Mouse (Mus musculus) lung, postnatal 0 days (tissue): ENCODE results near the gene Akip1. TPM values are rescaled to one million over a fixed set of nuclear protein-coding genes. Genes with fewer than 3 reads are reported as not detected.

Experiments used
- ATAC-seq: fragments of 200-750 bp; cut with Nextera tagmentation; 2 replicates; pipeline ENCODE4 v1.8.0; 2017; ENCODE audit warnings: moderate library complexity
- DNase-seq: peaks from one replicate; pipeline ENCODE4 v3.0.0-alpha.2; 2016; ENCODE audit warnings: low spot score
- H3K27ac ChIP-seq: fragments of 300-500 bp; sonication (generic); 2 replicates; pipeline ENCODE4 v1.5.1; 2014; ENCODE audit warnings: antibody characterized with exemption, mild to moderate bottlenecking, low read length, mixed read lengths
- H3K27me3 ChIP-seq: fragments of 300-500 bp; sonication (generic); replicated peaks from 2 replicates; pipeline ENCODE4 v1.6.1; 2014; ENCODE audit warnings: low read length, mixed read lengths; ENCODE audit not compliant: insufficient read depth
- H3K36me3 ChIP-seq: fragments of 300-500 bp; sonication (generic); 2 replicates; pipeline ENCODE4 v1.6.1; 2014; ENCODE audit warnings: low read length, mixed read lengths; ENCODE audit not compliant: insufficient read depth
- H3K4me1 ChIP-seq: fragments of 300-500 bp; sonication (generic); 2 replicates; pipeline ENCODE4 v1.6.1; 2014; ENCODE audit warnings: antibody characterized with exemption, low read depth, low read length, mixed read lengths; ENCODE audit not compliant: insufficient read depth
- H3K4me2 ChIP-seq: fragments of 300-500 bp; sonication (generic); replicated peaks from 2 replicates; pipeline ENCODE4 v1.6.1; 2014; ENCODE audit warnings: low read depth, mild to moderate bottlenecking, low read length, moderate library complexity, mixed read lengths
- H3K4me3 ChIP-seq: fragments of 300-500 bp; sonication (generic); 2 replicates; pipeline ENCODE4 v1.5.1; 2014; ENCODE audit warnings: low read depth, low read length
- H3K9ac ChIP-seq: fragments of 300-500 bp; sonication (generic); replicated peaks from 2 replicates; pipeline ENCODE4 v1.6.1; 2014; ENCODE audit warnings: low read depth, mild to moderate bottlenecking
- H3K9me3 ChIP-seq: fragments of 300-500 bp; sonication (generic); 2 replicates; pipeline ENCODE4 v1.6.1; 2016; ENCODE audit warnings: low read length, mixed read lengths
- CTCF ChIP-seq: IDR thresholded peaks from 2 replicates; pipeline ENCODE4 v1.5.1; 2016; ENCODE audit warnings: antibody characterized with exemption, mild to moderate bottlenecking
- EP300 ChIP-seq: IDR thresholded peaks from 2 replicates; pipeline ENCODE4 v1.6.1; 2016; ENCODE audit warnings: antibody characterized with exemption, mild to moderate bottlenecking, control low read depth
- WGBS: fragments of 180-500 bp; shearing (Covaris S2); extraction: QIAGEN DNeasy Blood & Tissue Kit; methylation state at CpG from one replicate; pipeline ENCODE4 v1.1.7; 2014; 5-methylcytosine and 5-hydroxymethylcytosine counted together
- polyA plus RNA-seq: library from polyadenylated mRNA; unstranded; fragments of >200 nt; fragmentation: Nextera tagmentation; extraction: Ambion mirVana; gene quantifications from 2 replicates; pipeline ENCODE4 v1.2.1, GENCODE M21; 2015

Akip1 gene
- polyA plus RNA-seq, 1 experiment from 2014 or later: 52.5 TPM

GRCm38 (mm10) chr7:109734806-109735205 lies 31.3 kb downstream of the Akip1 start:
- Histone ChIP-seq H3K4me2 (no peak overlapping the region), H3K27ac (no peak overlapping the region), H3K9ac (no peak overlapping the region), H3K4me1 (no peaks in the 10 kb centered on the region; the same call in 1 of the 2 replicates), H3K4me3 (no peak overlapping the region), H3K27me3 (no peaks in the 10 kb centered on the region), H3K9me3 (no peaks in the 10 kb centered on the region), H3K36me3 (peaks cover 9% of the 10 kb centered on the region; the same call in 1 of the 2 replicates)
- DNase-seq (peak; percentile 33), ATAC-seq (no peak)
- WGBS: 51% methylated on average over 4 of the region's 4 CpGs
- TF ChIP-seq CTCF: no peak
- no peak for TF ChIP-seq EP300

GRCm38 (mm10) chr7:109739822-109740370 lies 36.4 kb downstream of the Akip1 start:
- H3K27ac ChIP-seq: peak overlapping the region; percentile 29; the same call in 1 of the 2 replicates
- H3K9ac ChIP-seq: no peak overlapping the region
- H3K4me2 ChIP-seq: no peak overlapping the region
- H3K9me3 ChIP-seq: no peaks in the 10 kb centered on the region
- H3K36me3 ChIP-seq: peaks cover 26% of the 10 kb centered on the region; the same call in 1 of the 2 replicates
- ATAC-seq (peak; percentile 78), DNase-seq (peak; percentile 83)
- WGBS: 20% methylated on average over 5 of the region's 5 CpGs
- H3K4me1 ChIP-seq: no peaks in the 10 kb centered on the region; the same call in 1 of the 2 replicates
- TF ChIP-seq EP300 (peak; percentile 44; the same call in 1 of the 2 replicates), CTCF (no peak)
- H3K4me3 ChIP-seq: no peak overlapping the region
- H3K27me3 ChIP-seq: no peaks in the 10 kb centered on the region

- Histone ChIP-seq H3K36me3 (peaks cover 28% of the 10 kb centered on the region), H3K27me3 (no peaks in the 10 kb centered on the region), H3K4me2 (no peak overlapping the region), H3K9me3 (no peaks in the 10 kb centered on the region), H3K9ac (no peak overlapping the region), H3K4me1 (no peaks in the 10 kb centered on the region; the same call in 1 of the 2 replicates), H3K4me3 (no peak overlapping the region), H3K27ac (0 out of 2 replicates have a peak overlapping the region, but pooled peaks have one; percentile 26)
- no peak for TF ChIP-seq EP300
- TF ChIP-seq CTCF: no peak
- WGBS: 96% methylated on average over 1 of the region's 1 CpGs
- no peak for ATAC-seq
- no peak for DNase-seq
Measured at GRCm38 (mm10) chr7:109741060-109741459, 37.6 kb downstream of the Akip1 start.

- TF ChIP-seq EP300: no peak
- no peak for TF ChIP-seq CTCF
- no peak for ATAC-seq
- Histone ChIP-seq H3K9me3 (no peaks in the 10 kb centered on the region), H3K4me3 (no peak overlapping the region), H3K36me3 (peaks cover 30% of the 10 kb centered on the region), H3K27me3 (no peaks in the 10 kb centered on the region), H3K9ac (no peak overlapping the region), H3K27ac (no peak overlapping the region), H3K4me2 (no peak overlapping the region), H3K4me1 (no peaks in the 10 kb centered on the region; the same call in 1 of the 2 replicates)
- DNase-seq: no peak
- 83% methylated on average over 4 of the region's 4 CpGs for WGBS
Measured at GRCm38 (mm10) chr7:109741703-109742102, 38.2 kb downstream of the Akip1 start.

DNA sequence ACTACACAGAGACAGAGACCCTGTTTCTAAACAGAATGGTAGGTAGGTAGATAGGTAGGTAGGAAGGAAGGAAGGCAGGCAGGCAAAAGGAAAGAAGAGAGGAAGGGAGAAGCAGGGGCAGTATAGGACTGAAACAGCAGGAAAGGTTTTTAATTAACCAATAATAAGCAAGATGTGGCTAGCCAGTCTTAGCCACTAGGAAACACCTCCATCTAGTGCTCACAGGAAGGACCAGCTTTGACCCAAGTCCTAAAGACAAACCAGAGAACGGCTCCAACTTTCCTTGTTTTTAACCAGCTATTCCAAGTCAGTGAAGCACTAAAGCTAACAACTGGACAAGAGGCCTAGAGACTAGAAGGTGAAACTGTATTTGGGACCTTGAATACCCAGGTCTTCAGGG lies 44.3 kb downstream of the Akip1 start:
- 35% methylated on average over 1 of the region's 1 CpGs for WGBS
- Histone ChIP-seq H3K36me3 (peaks cover 21% of the 10 kb centered on the region), H3K27ac (no peak overlapping the region), H3K4me1 (peaks cover 6% of the 10 kb centered on the region), H3K27me3 (no peaks in the 10 kb centered on the region), H3K9me3 (no peaks in the 10 kb centered on the region), H3K4me2 (no peak overlapping the region), H3K9ac (no peak overlapping the region), H3K4me3 (no peak overlapping the region)
- DNase-seq (peak; percentile 62), ATAC-seq (no peak)
- TF ChIP-seq CTCF (peak; percentile 63), EP300 (no peak)

GRCm38 (mm10) chr7:109751427-109752007 lies 48.0 kb downstream of the Akip1 start:
- H3K4me2 ChIP-seq: peak overlapping the region; percentile 74
- DNase-seq (peak; percentile 7), ATAC-seq (no peak; the same call in 1 of the 2 replicates)
- H3K36me3 ChIP-seq: 0 out of 2 replicates have a peak, but pooled peaks cover under 1% of the 10 kb centered on the region
- H3K27ac ChIP-seq: peak overlapping the region; percentile 89
- no peak for TF ChIP-seq EP300
- H3K9ac ChIP-seq: peak overlapping the region; percentile 73
- 1% methylated on average over 13 of the region's 13 CpGs for WGBS
- peak overlapping the region; percentile 83 for H3K4me3 ChIP-seq
- H3K4me1 ChIP-seq: peaks cover 12% of the 10 kb centered on the region
- no peaks in the 10 kb centered on the region for H3K9me3 ChIP-seq
- no peaks in the 10 kb centered on the region for H3K27me3 ChIP-seq
